Mouse (Mus musculus): ENCODE measurements around the gene Prl8a2. TPM values are rescaled to one million over a fixed set of nuclear protein-coding genes. Genes with fewer than 3 reads are reported as not detected.

Prl8a2 gene
- total and polyA plus RNA-seq, 3 experiments: not detected

DNA sequence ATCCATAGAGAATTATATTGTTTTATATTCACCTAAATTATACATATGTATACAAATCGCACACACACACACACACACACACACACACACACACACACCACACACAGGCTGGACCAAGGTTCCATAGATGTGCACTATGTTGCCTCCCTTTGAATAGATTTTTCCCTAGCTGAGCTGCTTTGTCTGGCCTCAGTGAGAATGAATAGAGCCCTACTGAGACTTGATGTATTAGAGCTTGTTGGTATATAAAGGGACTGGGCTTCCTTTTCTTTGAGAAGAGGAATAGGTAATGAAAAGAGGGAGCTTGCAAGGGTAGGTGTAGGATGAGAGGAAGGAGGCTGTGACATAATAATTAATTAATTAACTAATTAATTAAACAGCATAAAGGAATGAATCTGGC is 10.5 kb upstream of the Prl8a2 start:
- H3K4me3 ChIP-seq (replicated peaks in 1 of 3; ENCODE audit: low read depth in 2 of 3, low read length in 2 of 3, poor library complexity in 1 of 3): no peak overlapping the region
- no peak overlapping the region for H3K27ac ChIP-seq (ENCODE audit: insufficient read depth, low read depth)
- no peaks in the 10 kb centered on the region for H3K9me3 ChIP-seq (replicated peaks; ENCODE audit: low read length)
- no peak overlapping the region for H3K9ac ChIP-seq (ENCODE audit: insufficient read depth, low read depth)
- H3K4me1 ChIP-seq (ENCODE audit: control insufficient read depth in 1 of 2, insufficient read depth in 2 of 2): no peaks in the 10 kb centered on the region
- dilution Hi-C loops (cut with MboI; ENCODE audit: extremely low pct_ligation_motif_present, extremely low pct_unique_long_range_greater_than_20kb, low sequenced_read_pairs): no loop called here
- H3K27me3 ChIP-seq (replicated peaks): no peaks in the 10 kb centered on the region
- DNase-seq (ENCODE audit: extremely low read depth): no peak
- H3K79me2 ChIP-seq (replicated peaks; ENCODE audit: control insufficient read depth, extremely low read depth, insufficient read depth, poor library complexity, severe bottlenecking): no peaks in the 10 kb centered on the region
- H3K36me3 ChIP-seq (replicated peaks in 1 of 2; ENCODE audit: control insufficient read depth in 1 of 2, insufficient read depth in 1 of 2, low read length in 1 of 2): no peaks in the 10 kb centered on the region
- TF ChIP-seq IRF4 (IDR thresholded peaks at IDR 0.05; ENCODE audit: low read depth, low read length): no peak
- no peak for TF ChIP-seq ZMIZ1 (IDR thresholded peaks at IDR 0.05; ENCODE audit: low read depth, low read length)
- TF ChIP-seq ETS1 (conservative IDR thresholded peaks at IDR 0.05; ENCODE audit: low read depth, low read length): no peak
- no peak for TF ChIP-seq SIN3A (IDR thresholded peaks at IDR 0.05; ENCODE audit: low read length)
- no peak for TF ChIP-seq SMC3 (IDR thresholded peaks at IDR 0.05; ENCODE audit: low read depth, low read length)
- TF ChIP-seq USF2 (conservative IDR thresholded peaks at IDR 0.05; ENCODE audit: low read depth, low read length): no peak
- no peak for TF ChIP-seq CTCF (conservative IDR thresholded peaks at IDR 0.05 in 1 of 2, IDR thresholded peaks at IDR 0.05 in 1 of 2; ENCODE audit: low read depth in 2 of 2, low read length in 2 of 2)
- no peak for TF ChIP-seq NRF1 (IDR thresholded peaks at IDR 0.05; ENCODE audit: low read depth, low read length)
- no peak for TF ChIP-seq NELFE (IDR thresholded peaks at IDR 0.05; ENCODE audit: low read depth, low read length)
- no peak for TF ChIP-seq ZC3H11A (IDR thresholded peaks at IDR 0.05; ENCODE audit: low read depth, low read length)
- TF ChIP-seq E2F4 (IDR thresholded peaks at IDR 0.05; ENCODE audit: insufficient replicate concordance, low read depth, low read length): no peak
- no peak for TF ChIP-seq HCFC1 (IDR thresholded peaks at IDR 0.05; ENCODE audit: low read depth, low read length)
- no peak for TF ChIP-seq RCOR1 (conservative IDR thresholded peaks at IDR 0.05; ENCODE audit: low read depth, low read length)
- no peak for TF ChIP-seq UBTF (IDR thresholded peaks at IDR 0.05; ENCODE audit: low read depth, low read length)
- TF ChIP-seq MYC (IDR thresholded peaks at IDR 0.05; ENCODE audit: low read depth, low read length): no peak
- no peak for TF ChIP-seq ZKSCAN1 (IDR thresholded peaks at IDR 0.05; ENCODE audit: borderline replicate concordance, low read depth, low read length)
- in situ Hi-C loops (cut with MboI; ENCODE audit: low pct_ligation_motif_present, low pct_unique_long_range_greater_than_20kb, low sequenced_read_pairs): no loop called here
- H3K4me2 ChIP-seq (ENCODE audit: insufficient read depth, low read depth, poor library complexity, severe bottlenecking): no peak overlapping the region

DNA sequence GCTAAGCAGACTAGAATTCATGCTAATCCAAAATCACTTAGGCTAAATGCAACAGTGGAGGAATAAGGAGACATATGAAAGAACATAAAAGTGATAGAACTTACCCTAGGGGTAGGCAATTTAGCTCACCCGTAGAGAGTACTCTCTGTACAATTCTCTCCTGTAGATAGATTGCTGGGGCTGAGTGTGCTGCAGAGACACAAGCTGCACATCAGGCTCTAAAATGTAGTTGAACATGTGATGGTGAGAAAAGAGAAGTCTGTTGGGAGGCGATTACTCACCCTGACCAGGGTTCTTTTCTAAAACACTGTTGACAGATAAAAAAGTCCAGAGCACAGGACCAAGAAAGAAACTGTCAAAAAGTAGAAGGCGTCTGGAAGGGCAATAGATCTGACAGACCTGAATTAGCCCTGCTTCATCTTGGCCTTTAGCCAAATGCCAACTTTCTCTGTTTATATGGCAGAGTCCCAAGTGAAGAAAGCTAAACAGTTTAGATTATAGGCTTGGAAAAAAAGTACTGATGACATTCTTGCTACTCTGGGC is 2.7 kb upstream of the Prl8a2 start:
- Histone ChIP-seq H3K27ac (ENCODE audit: insufficient read depth, low read depth) (no peak overlapping the region), H3K9ac (ENCODE audit: insufficient read depth, low read depth) (no peak overlapping the region), H3K79me2 (replicated peaks; ENCODE audit: control insufficient read depth, extremely low read depth, insufficient read depth, poor library complexity, severe bottlenecking) (no peaks in the 10 kb centered on the region), H3K4me2 (ENCODE audit: insufficient read depth, low read depth, poor library complexity, severe bottlenecking) (no peak overlapping the region), H3K36me3 (replicated peaks in 1 of 2; ENCODE audit: control insufficient read depth in 1 of 2, insufficient read depth in 1 of 2, low read length in 1 of 2) (no peaks in the 10 kb centered on the region), H3K9me3 (replicated peaks; ENCODE audit: low read length) (no peaks in the 10 kb centered on the region), H3K4me1 (ENCODE audit: control insufficient read depth in 1 of 2, insufficient read depth in 2 of 2) (no peaks in the 10 kb centered on the region), H3K27me3 (replicated peaks) (no peaks in the 10 kb centered on the region), H3K4me3 (replicated peaks in 1 of 3; ENCODE audit: low read depth in 2 of 3, low read length in 2 of 3, poor library complexity in 1 of 3) (no peak overlapping the region)
- dilution Hi-C loops (cut with MboI; ENCODE audit: extremely low pct_ligation_motif_present, extremely low pct_unique_long_range_greater_than_20kb, low sequenced_read_pairs): no loop called here
- TF ChIP-seq BHLHE40 (IDR thresholded peaks at IDR 0.05; ENCODE audit: low read depth, low read length) (no peak), ELF1 (IDR thresholded peaks at IDR 0.05; ENCODE audit: low read depth, low read length) (no peak), USF1 (IDR thresholded peaks at IDR 0.05; ENCODE audit: low read depth, low read length) (no peak), CTCF (conservative IDR thresholded peaks at IDR 0.05 in 1 of 2, IDR thresholded peaks at IDR 0.05 in 1 of 2; ENCODE audit: low read depth in 2 of 2, low read length in 2 of 2) (no peak), RCOR1 (conservative IDR thresholded peaks at IDR 0.05; ENCODE audit: low read depth, low read length) (no peak), HCFC1 (IDR thresholded peaks at IDR 0.05; ENCODE audit: low read depth, low read length) (no peak), TCF12 (IDR thresholded peaks at IDR 0.05; ENCODE audit: low read depth, low read length) (no peak), E2F4 (IDR thresholded peaks at IDR 0.05; ENCODE audit: insufficient replicate concordance, low read depth, low read length) (no peak), MYC (IDR thresholded peaks at IDR 0.05; ENCODE audit: low read depth, low read length) (no peak), IRF4 (IDR thresholded peaks at IDR 0.05; ENCODE audit: low read depth, low read length) (no peak), MAX (IDR thresholded peaks at IDR 0.05; ENCODE audit: low read length) (no peak), ZNF384 (IDR thresholded peaks at IDR 0.05; ENCODE audit: low read depth, low read length) (no peak), EP300 (IDR thresholded peaks at IDR 0.05; ENCODE audit: low read length) (no peak), ETS1 (conservative IDR thresholded peaks at IDR 0.05; ENCODE audit: low read depth, low read length) (no peak), CHD1 (IDR thresholded peaks at IDR 0.05; ENCODE audit: low read depth, low read length) (no peak), KAT2A (IDR thresholded peaks at IDR 0.05; ENCODE audit: insufficient replicate concordance, low read length) (no peak), USF2 (conservative IDR thresholded peaks at IDR 0.05; ENCODE audit: low read depth, low read length) (no peak), SMC3 (IDR thresholded peaks at IDR 0.05; ENCODE audit: low read depth, low read length) (no peak), ZC3H11A (IDR thresholded peaks at IDR 0.05; ENCODE audit: low read depth, low read length) (no peak), MAZ (IDR thresholded peaks at IDR 0.05; ENCODE audit: low read depth, low read length) (no peak)
- in situ Hi-C loops (cut with MboI; ENCODE audit: low pct_ligation_motif_present, low pct_unique_long_range_greater_than_20kb, low sequenced_read_pairs): no loop called here
- DNase-seq (ENCODE audit: extremely low read depth): no peak

All from CH12.LX (cell line).